8 mouse cellular contexts compared by ENCODE assay signal in genomic region chr7:31148756-31149155, GRCm38 (mm10). TPM values are rescaled to one million over a fixed set of nuclear protein-coding genes. Genes with fewer than 3 reads are reported as not detected.
A peak's percentile ranks its signal among the peaks of the same experiment; 100 is the strongest.
DNase-seq lines count a peak whose midpoint lies in the region; ATAC-seq lines count a peak whose summit lies in the region.

No protein-coding gene starts in this region.

- H3K4me2 ChIP-seq in intestine, embryonic 14.5 days (ENCODE audit: low read length), result peak overlapping the region; percentile 71
- peak overlapping the region; percentile 82 for H3K4me2 ChIP-seq in liver, embryonic 16.5 days (ENCODE audit: low read depth, low read length)

- DNase-seq in ovary, postnatal 36 days (ENCODE audit: low spot score), result peak; percentile 66
- DNase-seq in ovary, postnatal 10 days (ENCODE audit: low spot score), result no peak
- peak; percentile 57 to 71 for DNase-seq in cerebellum, postnatal 25 days
- DNase-seq in gastrocnemius, postnatal 25 days, result peak; percentile 79
- DNase-seq in intestine, embryonic 14.5 days (ENCODE audit: low spot score), result no peak
- peak; percentile 53 for DNase-seq in naive thymus-derived CD4-positive, alpha-beta T cell, adult 2 months (ENCODE audit: low read depth)
- no peak for DNase-seq in yolk sac, embryonic 10.5 days (ENCODE audit: low spot score)

- peaks cover 2% of the 10 kb centered on the region; the same call in 1 of the 2 replicates for H3K36me3 ChIP-seq in intestine, embryonic 14.5 days (ENCODE audit: control insufficient read depth, insufficient read depth, low read length)
- no peaks in the 10 kb centered on the region; the same call in 1 of the 2 replicates for H3K36me3 ChIP-seq in liver, embryonic 16.5 days (ENCODE audit: control insufficient read depth, insufficient read depth)

- H3K9me3 ChIP-seq in intestine, embryonic 14.5 days (ENCODE audit: control insufficient read depth, low read length), result no peaks in the 10 kb centered on the region
- H3K9me3 ChIP-seq in liver, embryonic 16.5 days (replicated peaks; ENCODE audit: control insufficient read depth, low read length), result no peaks in the 10 kb centered on the region

- peak overlapping the region; percentile 94 for H3K27ac ChIP-seq in intestine, embryonic 14.5 days (ENCODE audit: low read depth)
- peak overlapping the region; percentile 44; the same call in 1 of the 2 replicates for H3K27ac ChIP-seq in liver, embryonic 16.5 days (ENCODE audit: low read length)

- H3K27me3 ChIP-seq in intestine, embryonic 14.5 days (replicated peaks; ENCODE audit: control insufficient read depth, insufficient read depth, low read length), result no peaks in the 10 kb centered on the region
- H3K27me3 ChIP-seq in liver, embryonic 16.5 days (ENCODE audit: control insufficient read depth, insufficient read depth, low read depth, low read length), result no peaks in the 10 kb centered on the region

- no peak for ATAC-seq in intestine, embryonic 14.5 days (replicated peaks; ENCODE audit: low FRiP score, low TSS enrichment, low read depth)
- peak; percentile 42 for ATAC-seq in liver, embryonic 16.5 days (ENCODE audit: low read depth)

- 12% methylated on average over 9 of the region's 9 CpGs for WGBS in intestine, embryonic 14.5 days
- WGBS in liver, embryonic 16.5 days (ENCODE audit: insufficient replicate concordance), result 6% methylated on average over 9 of the region's 9 CpGs

- H3K4me1 ChIP-seq in intestine, embryonic 14.5 days (replicated peaks; ENCODE audit: control insufficient read depth, insufficient read depth, low read length), result peaks cover 46% of the 10 kb centered on the region
- peaks cover 40% of the 10 kb centered on the region for H3K4me1 ChIP-seq in liver, embryonic 16.5 days (ENCODE audit: control insufficient read depth, low read depth, low read length)

- peak overlapping the region; percentile 8; the same call in 1 of the 2 replicates for H3K9ac ChIP-seq in intestine, embryonic 14.5 days (ENCODE audit: low read length)
- H3K9ac ChIP-seq in liver, embryonic 16.5 days (ENCODE audit: low read depth, low read length), result no peak overlapping the region

- H3K4me3 ChIP-seq in intestine, embryonic 14.5 days (ENCODE audit: low read depth, low read length), result peak overlapping the region; percentile 81
- peak overlapping the region; percentile 37 for H3K4me3 ChIP-seq in liver, embryonic 16.5 days (ENCODE audit: low read depth, low read length)

RNA-seq across cellular contexts. Expression of gene Gramd1a, which starts 6.9 kb away (rescaled TPM):
- 10 to 100 TPM; 40.5 to 41.2 TPM for total RNA-seq in gastrocnemius, postnatal 25 days (2021)
- 54.2 and 66.2 TPM in 2 replicates for polyA plus RNA-seq in intestine, embryonic 14.5 days (2014; fragmentation: Nextera tagmentation; extraction: Ambion mirVana)
- polyA plus RNA-seq in liver, embryonic 16.5 days (2015; fragmentation: Nextera tagmentation; extraction: Ambion mirVana), result 10.2 and 11.6 TPM in 2 replicates

RNA-seq across cellular contexts. Expression of gene Scn1b, which starts 22.0 kb away (rescaled TPM):
- 100 to 1,000 TPM; 787 to 821 TPM for total RNA-seq in gastrocnemius, postnatal 25 days (2021)
- polyA plus RNA-seq in intestine, embryonic 14.5 days (2014; fragmentation: Nextera tagmentation; extraction: Ambion mirVana), result 0.99 and 2.4 TPM in 2 replicates
- polyA plus RNA-seq in liver, embryonic 16.5 days (2015; fragmentation: Nextera tagmentation; extraction: Ambion mirVana), result 0.75 and 0.76 TPM in 2 replicates

RNA-seq across cellular contexts. Expression of gene Hpn, which starts 33.7 kb away (rescaled TPM):
- total RNA-seq in gastrocnemius, postnatal 25 days (2021), result 10 to 100 TPM; 15.5 to 17.3 TPM
- 23.5 and 29.0 TPM in 2 replicates for polyA plus RNA-seq in intestine, embryonic 14.5 days (2014; fragmentation: Nextera tagmentation; extraction: Ambion mirVana)
- polyA plus RNA-seq in liver, embryonic 16.5 days (2015; fragmentation: Nextera tagmentation; extraction: Ambion mirVana), result 129 and 145 TPM in 2 replicates

Comparison
In these comparisons a context has a peak if more than half of its experiments do, and no peak if none do; other contexts are left out.
1. DNase-seq: peak in ovary, postnatal 36 days (single experiment), cerebellum, postnatal 25 days (2 of 2), gastrocnemius, postnatal 25 days (single experiment) and naive thymus-derived CD4-positive, alpha-beta T cell, adult 2 months (single experiment); none in ovary, postnatal 10 days (single experiment), intestine, embryonic 14.5 days (single experiment) and yolk sac, embryonic 10.5 days (single experiment).